8 mouse cellular contexts compared by ENCODE assay signal in the genomic region with DNA sequence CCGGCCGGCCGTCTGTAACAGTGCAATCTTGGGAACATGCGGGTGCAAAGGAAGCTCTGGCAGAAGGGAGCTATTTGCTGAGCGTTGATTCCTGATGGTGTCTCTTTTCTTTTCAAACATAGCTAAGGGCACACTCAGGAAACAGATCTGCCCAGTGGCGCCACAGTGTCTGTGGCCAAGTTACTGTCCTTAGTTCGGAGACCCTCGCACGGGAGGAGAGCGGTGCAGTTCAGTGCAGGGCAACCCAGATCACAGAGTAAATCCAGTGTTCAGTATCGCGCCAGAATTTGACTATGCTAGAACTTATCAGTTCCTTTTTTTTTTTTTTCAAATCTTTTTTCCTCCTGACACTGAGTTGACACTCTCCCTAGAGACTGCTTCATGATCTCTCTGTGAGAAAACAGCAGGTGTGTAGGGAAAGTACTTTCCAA. TPM values are rescaled to one million over a fixed set of nuclear protein-coding genes. Genes with fewer than 3 reads are reported as not detected.
A peak's percentile ranks its signal among the peaks of the same experiment; 100 is the strongest.
DNase-seq lines count a peak whose midpoint lies in the region; ATAC-seq and TF ChIP-seq lines count a peak whose summit lies in the region.

No protein-coding gene starts in this region.

- H3K27ac ChIP-seq in left cerebral cortex, adult 2 months = peak overlapping the region; percentile 84
- H3K27ac ChIP-seq in bone marrow macrophage, adult 2 months (ENCODE audit: insufficient read depth, low read depth, low read length) = peak overlapping the region; percentile 78
- H3K27ac ChIP-seq in heart, embryonic 15.5 days = peak overlapping the region; percentile 89
- peak overlapping the region; percentile 97 for H3K27ac ChIP-seq in liver, postnatal 0 days (ENCODE audit: low read depth)

- WGBS in heart, embryonic 15.5 days = 2% methylated on average over 12 of the region's 12 CpGs
- WGBS in liver, postnatal 0 days (ENCODE audit: insufficient replicate concordance) = 0% methylated on average over 12 of the region's 12 CpGs

- no peak; the same call in 1 of the 2 replicates for ATAC-seq in heart, embryonic 15.5 days (replicated peaks; ENCODE audit: insufficient number of reproducible peaks, insufficient read depth, low FRiP score, low read depth)
- ATAC-seq in liver, postnatal 0 days = peak; percentile 23
- ATAC-seq in monocyte, adult 5-6 weeks (replicated peaks; ENCODE audit: insufficient number of reproducible peaks, low FRiP score, low TSS enrichment, poor library complexity, severe bottlenecking) = no peak

- TF ChIP-seq POLR2A in bone marrow macrophage, adult 2 months (IDR thresholded peaks at IDR 0.05; ENCODE audit: borderline replicate concordance, low read depth, low read length) = no peak

- peak overlapping the region; percentile 86 for H3K4me2 ChIP-seq in heart, embryonic 15.5 days
- H3K4me2 ChIP-seq in liver, postnatal 0 days (ENCODE audit: low read depth, low read length) = peak overlapping the region; percentile 94

- H3K9me3 ChIP-seq in heart, embryonic 15.5 days (replicated peaks) = no peaks in the 10 kb centered on the region
- no peaks in the 10 kb centered on the region for H3K9me3 ChIP-seq in liver, postnatal 0 days (ENCODE audit: low read length)

- peak overlapping the region; percentile 67 for H3K9ac ChIP-seq in heart, embryonic 15.5 days
- H3K9ac ChIP-seq in liver, postnatal 0 days (replicated peaks) = peak overlapping the region; percentile 86

- no peak for DNase-seq in left cerebral cortex, adult 2 months (ENCODE audit: extremely low spot score in 1 of 2, low spot score in 2 of 2)
- DNase-seq in left cerebral cortex, postnatal 10 days (ENCODE audit: extremely low spot score in 1 of 2, low spot score in 2 of 2) = no peak
- DNase-seq in liver, postnatal 0 days = no peak
- no peak for DNase-seq in cerebellum, adult 9-10 months
- DNase-seq in adipocyte (ENCODE audit: low spot score) = no peak

- intact Hi-C loops in left cerebral cortex, adult 2 months (cut with DNase I) = loop anchor here (2.0 to 10.0 kb wide), 5 partner anchors 96 to 296 kb away; partner anchors contain the start of gene Elovl5
- intact Hi-C loops in left cerebral cortex, postnatal 10 days (cut with DNase I) = loop anchor here (5.0 to 10.0 kb wide), 2 partner anchors 94 to 156 kb away; no protein-coding TSS in a partner anchor

- no peaks in the 10 kb centered on the region for H3K36me3 ChIP-seq in heart, embryonic 15.5 days
- H3K36me3 ChIP-seq in liver, postnatal 0 days (replicated peaks; ENCODE audit: insufficient read depth, low read length) = no peaks in the 10 kb centered on the region

- H3K4me3 ChIP-seq in left cerebral cortex, adult 2 months = peak overlapping the region; percentile 57
- peak overlapping the region; percentile 68 for H3K4me3 ChIP-seq in bone marrow macrophage, adult 2 months (ENCODE audit: insufficient read depth, low read length)
- H3K4me3 ChIP-seq in heart, embryonic 15.5 days = peak overlapping the region; percentile 65
- H3K4me3 ChIP-seq in liver, postnatal 0 days (ENCODE audit: low read depth, low read length) = peak overlapping the region; percentile 66

- TF ChIP-seq CTCF in left cerebral cortex, adult 2 months (IDR thresholded peaks at IDR 0.05) = no peak
- TF ChIP-seq CTCF in bone marrow macrophage, adult 2 months (IDR thresholded peaks at IDR 0.05; ENCODE audit: low read depth, low read length) = no peak
- no peak for TF ChIP-seq CTCF in liver, postnatal 0 days (IDR thresholded peaks at IDR 0.05; ENCODE audit: low read depth)

- H3K27me3 ChIP-seq in heart, embryonic 15.5 days = no peaks in the 10 kb centered on the region
- H3K27me3 ChIP-seq in liver, postnatal 0 days (ENCODE audit: insufficient read depth, low read length) = no peaks in the 10 kb centered on the region

- TF ChIP-seq EP300 in liver, postnatal 0 days (IDR thresholded peaks at IDR 0.05; ENCODE audit: low read depth) = no peak

- H3K4me1 ChIP-seq in bone marrow macrophage, adult 2 months (ENCODE audit: control insufficient read depth, insufficient read depth, low read length) = peaks cover 11% of the 10 kb centered on the region
- peaks cover 22% of the 10 kb centered on the region for H3K4me1 ChIP-seq in heart, embryonic 15.5 days (replicated peaks)
- peaks cover 18% of the 10 kb centered on the region for H3K4me1 ChIP-seq in liver, postnatal 0 days (ENCODE audit: insufficient read depth)

RNA-seq across cellular contexts. Expression of gene Gclc, which starts 3.2 kb away (rescaled TPM):
- total RNA-seq in left cerebral cortex, adult 2 months (2021) = 10 to 100 TPM; 44.0 to 45.6 TPM
- total RNA-seq in left cerebral cortex, postnatal 10 days (2021) = 10 to 100 TPM; 32.1 to 32.7 TPM
- 27.8 and 28.3 TPM in 2 replicates for polyA plus RNA-seq in bone marrow macrophage, adult 2 months (2012; ENCODE audit: insufficient read depth, insufficient read length, missing spikeins)
- 5.9 and 9.2 TPM in 2 replicates for polyA plus RNA-seq in heart, embryonic 15.5 days (2015; fragmentation: Nextera tagmentation; extraction: Ambion mirVana)
- polyA plus RNA-seq in liver, postnatal 0 days (2015; fragmentation: Nextera tagmentation; extraction: Ambion mirVana) = 22.9 and 24.0 TPM in 2 replicates
- 22.2 to 34.3 TPM (median 29.9 TPM) in 3 replicates for total RNA-seq in monocyte, adult 5-6 weeks (2017)
